Mouse (Mus musculus) frontal cortex, postnatal 14 days (tissue): ENCODE results near the gene Tex101.
"Not testable (repeated sequence)": the region's sequence is repeated elsewhere in the genome, so short reads cannot be mapped to it uniquely, and the experiment has no call there.

Experiments
- DNase-seq, 2 experiments: peaks; one replicate each; pipeline ENCODE4 v3.0.0; 2022; ENCODE audit warnings: low spot score in 2 of 2

The Tex101 gene

DNA sequence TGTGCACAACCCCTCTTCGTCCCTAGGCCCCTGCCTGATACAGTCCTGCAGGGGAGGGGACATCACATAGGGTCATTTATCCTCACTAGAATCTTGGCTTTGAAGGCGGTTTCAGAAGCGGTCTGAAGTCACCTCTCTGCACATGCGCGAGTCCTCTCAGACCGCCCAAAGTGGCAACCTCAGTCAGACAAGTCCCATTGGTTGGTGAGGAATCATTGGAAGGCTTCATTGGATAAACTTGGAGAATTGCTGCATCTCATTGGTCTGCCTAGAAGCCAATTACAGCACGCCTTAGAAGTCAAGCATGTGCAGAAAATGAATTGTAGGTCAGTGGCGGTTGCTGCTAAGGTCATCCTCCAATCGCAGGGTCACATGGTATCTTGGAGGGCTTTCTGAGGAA lies at the start of gene Tex101:
TSS of gene Tex101 (minus strand) at position 101 of the 400 bp plus-strand sequence.
- DNase-seq: no peak

DNA sequence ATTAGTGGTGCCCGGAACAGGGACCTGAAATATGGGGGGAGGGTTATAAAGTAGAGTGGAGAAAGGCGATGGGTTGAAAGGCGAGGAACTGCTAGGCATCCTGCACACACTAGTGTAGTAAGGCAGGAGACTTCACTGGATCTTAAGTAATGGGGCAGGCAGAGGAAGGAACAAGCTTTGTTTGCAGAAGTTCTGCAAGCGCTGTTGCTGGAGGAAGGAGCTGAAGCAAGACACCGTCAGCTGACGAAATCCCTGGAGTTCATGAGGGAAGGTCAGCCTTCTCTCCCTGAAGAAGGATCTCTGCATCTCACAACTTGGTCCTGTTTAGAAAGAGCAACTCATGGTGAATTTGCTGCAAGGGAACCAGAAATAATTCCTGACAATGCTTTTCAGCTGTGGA lies 38.6 kb upstream of the Tex101 start:
- DNase-seq: no peak

GRCm38 (mm10) chr7:24708832-24709292 lies 32.4 kb upstream of the Tex101 start, which contains the start of gene BC049730:
Gene BC049730, plus strand, starts transcription at chr7:24709242.
- no peak for DNase-seq

- DNase-seq: not testable (repeated sequence)
These were observed 26.4 kb upstream of the Tex101 start for GRCm38 (mm10) chr7:24702841-24703240.

GRCm38 (mm10) chr7:24697891-24698290 lies 21.4 kb upstream of the Tex101 start:
- not testable (repeated sequence) for DNase-seq

GRCm38 (mm10) chr7:24692693-24693092 lies 16.2 kb upstream of the Tex101 start:
- DNase-seq: not testable (repeated sequence)

GRCm38 (mm10) chr7:24687519-24687918 lies 11.0 kb upstream of the Tex101 start:
- not testable (repeated sequence) for DNase-seq

- not testable (repeated sequence) for DNase-seq
These were observed 7.6 kb upstream of the Tex101 start for GRCm38 (mm10) chr7:24684121-24684520.

- DNase-seq: no peak
These were observed 4.5 kb downstream of the Tex101 start for GRCm38 (mm10) chr7:24671944-24672439.

- DNase-seq: no peak
These were observed 11.5 kb downstream of the Tex101 start for GRCm38 (mm10) chr7:24664959-24665358.

DNA sequence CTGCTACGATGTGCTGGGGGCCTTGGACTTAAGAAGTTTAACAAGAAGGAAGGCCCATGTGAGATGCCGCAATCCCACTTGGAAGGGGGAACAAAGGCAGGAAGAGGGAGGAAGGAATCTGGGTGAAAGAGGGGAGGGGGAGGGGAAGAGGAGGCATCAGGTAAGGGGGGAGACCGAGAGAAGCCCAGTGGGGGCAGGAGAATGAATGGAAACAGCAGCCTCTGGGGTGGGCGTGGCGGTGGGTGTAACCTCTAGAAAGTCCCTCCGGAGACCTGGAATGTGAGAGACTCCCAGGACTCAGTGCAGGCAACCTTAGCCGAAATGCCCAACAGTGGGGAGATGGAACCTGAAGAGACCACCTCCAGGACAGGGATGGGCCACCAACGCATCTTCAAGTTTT lies 12.2 kb downstream of the Tex101 start:
- no peak for DNase-seq

GRCm38 (mm10) chr7:24662575-24662974 lies 13.9 kb downstream of the Tex101 start:
- peak; percentile 20 to 54 for DNase-seq

GRCm38 (mm10) chr7:24661118-24661904 lies 15.2 kb downstream of the Tex101 start:
- DNase-seq: no peak

GRCm38 (mm10) chr7:24659737-24660357 lies 16.6 kb downstream of the Tex101 start:
- peak in 1 of 2 experiments; percentile 8 for DNase-seq

DNA sequence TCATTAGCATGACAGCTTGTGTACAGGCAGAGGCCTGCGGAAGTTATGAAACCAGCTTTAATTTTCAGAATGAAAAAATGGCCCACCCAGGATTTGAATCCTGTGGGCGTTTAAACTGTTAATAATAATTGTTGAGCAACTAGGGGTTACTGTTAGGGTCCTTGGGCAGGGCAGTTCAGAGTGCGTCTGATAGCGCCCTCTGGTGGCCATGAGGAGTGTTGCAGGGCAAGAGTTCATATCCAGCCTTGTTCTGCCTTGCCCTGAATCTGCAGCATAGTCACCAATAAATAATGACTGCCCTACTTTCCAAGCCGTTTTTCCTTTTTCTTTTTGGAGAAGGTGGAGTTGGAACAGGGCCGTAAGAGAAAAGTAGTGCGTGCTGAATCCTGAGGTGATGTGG lies 22.8 kb downstream of the Tex101 start:
- DNase-seq: no peak

DNA sequence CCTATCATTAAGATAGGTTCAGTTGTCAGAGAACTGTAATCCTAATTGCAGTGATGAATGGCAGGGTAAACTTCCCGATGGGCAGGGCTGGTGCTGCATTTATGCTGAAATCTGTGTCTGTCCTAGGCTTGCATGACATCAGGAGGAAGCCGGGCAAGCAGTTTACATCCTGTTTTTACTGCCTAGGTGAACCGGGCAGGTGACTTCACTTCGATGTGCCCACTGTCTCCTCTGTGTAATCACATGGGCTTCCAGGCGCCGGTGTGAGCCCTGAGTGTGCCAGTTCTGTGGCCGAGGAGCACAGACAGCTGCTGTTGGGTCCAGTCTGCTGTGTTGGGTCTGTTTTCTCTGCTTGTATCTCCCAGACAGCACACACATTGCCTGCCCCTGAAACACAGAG lies 30.0 kb downstream of the Tex101 start:
- no peak for DNase-seq

- no peak for DNase-seq
These were observed 31.5 kb downstream of the Tex101 start for GRCm38 (mm10) chr7:24644996-24645395.

DNA sequence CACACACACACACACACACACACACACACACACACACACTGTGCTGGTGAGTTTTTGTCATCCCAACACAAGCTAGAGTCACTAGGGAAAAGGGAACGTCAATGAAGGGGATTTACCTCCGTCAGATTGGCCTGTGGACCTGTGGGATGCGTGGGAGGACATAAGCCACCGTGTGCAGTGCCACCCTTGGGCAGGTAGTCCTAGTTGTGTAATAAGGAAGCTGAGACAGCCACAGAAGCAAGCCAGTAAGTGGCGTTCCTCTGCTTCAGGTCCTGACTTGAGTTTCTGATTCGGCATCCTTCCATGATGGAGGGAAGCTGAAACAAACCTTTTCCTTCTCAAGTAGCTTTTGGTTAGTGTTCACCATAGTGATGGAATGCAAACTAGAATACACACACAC lies 32.0 kb downstream of the Tex101 start:
- DNase-seq: no peak

DNA sequence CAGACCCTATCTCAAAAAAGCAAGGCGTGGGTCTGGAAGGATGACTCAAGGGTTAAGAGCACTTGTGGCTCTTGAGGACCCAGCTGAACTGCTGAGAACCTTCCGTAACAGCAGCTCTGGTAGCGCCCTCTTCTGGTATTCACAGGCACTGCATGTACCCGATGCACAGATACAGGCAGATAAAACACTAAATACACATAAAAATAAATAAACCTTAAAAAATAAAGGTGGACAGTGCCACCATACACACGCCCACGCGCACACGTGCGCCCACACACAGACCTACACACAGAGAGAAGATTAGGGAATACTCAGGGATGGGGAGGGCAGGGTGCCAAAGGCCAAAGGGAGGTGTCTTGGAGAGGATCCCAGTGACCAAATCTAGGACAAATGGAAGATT lies 34.0 kb downstream of the Tex101 start:
- no peak for DNase-seq

DNA sequence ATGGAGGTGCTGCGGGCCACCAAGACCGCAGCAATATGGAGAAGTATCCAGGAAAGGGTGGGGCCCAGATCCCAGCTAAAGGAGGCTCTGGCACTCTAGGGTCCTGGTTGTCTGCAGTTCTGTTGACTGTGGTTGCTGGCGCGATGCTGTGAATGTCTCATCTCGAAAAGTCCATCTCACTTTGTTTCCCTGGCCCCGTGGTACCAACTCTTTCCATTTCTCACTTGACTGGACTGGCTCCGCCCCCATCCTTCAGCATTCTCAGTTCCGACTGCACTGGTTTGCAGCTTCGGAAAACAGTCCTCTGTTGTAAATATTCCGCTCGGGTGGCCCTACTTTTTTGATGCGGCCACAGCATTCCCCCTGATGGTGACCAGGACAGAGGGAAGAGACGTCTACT lies 36.0 kb downstream of the Tex101 start:
- DNase-seq: no peak

GRCm38 (mm10) chr7:24638026-24638856 lies 38.2 kb downstream of the Tex101 start:
- DNase-seq: no peak

- DNase-seq: no peak
These were observed 39.4 kb downstream of the Tex101 start for GRCm38 (mm10) chr7:24637046-24637445.
